Mouse (Mus musculus) ovary, adult 10 weeks (tissue): ENCODE results near the gene Retnlb. TPM values are rescaled to one million over a fixed set of nuclear protein-coding genes. Genes with fewer than 3 reads are reported as not detected.

Experiments
- polyA plus RNA-seq: library from polyadenylated mRNA; stranded (reverse); fragments of 350-450 nt; fragmentation: Illumina TruSeq; extraction: RNeasy Lipid Tissue Mini Kit (QIAGEN cat#74804); gene quantifications from one replicate; pipeline ENCODE4 v1.2.3, GENCODE M21; 2014

Retnlb gene
- polyA plus RNA-seq: not detected

GRCm38 (mm10) chr16:48816695-48817094 is at the start of gene Retnlb:
TSS of gene Retnlb (plus strand) at chr16:48816856.

GRCm38 (mm10) chr16:48771971-48772445 is 44.6 kb upstream of the Retnlb start, which contains the start of gene Trat1:
TSS of gene Trat1 (minus strand) at chr16:48772021.

GRCm38 (mm10) chr16:48842266-48842665 is 25.6 kb downstream of the Retnlb start, which contains the start of gene Retnla:
TSS of gene Retnla (plus strand) at chr16:48842551.

Other genes starting within 250 kb of the Retnlb start
- gene Trat1, start 44.8 kb upstream of the Retnlb start, polyA plus RNA-seq: 0.09 TPM
- 7.3 TPM for gene Retnla, start 25.7 kb downstream of the Retnlb start, polyA plus RNA-seq
- gene Retnlg, start 55.8 kb downstream of the Retnlb start, polyA plus RNA-seq: not detected
- gene Dzip3, start 177.3 kb downstream of the Retnlb start, polyA plus RNA-seq: 79.5 TPM
- gene Cip2a, start 177.3 kb downstream of the Retnlb start, polyA plus RNA-seq: 77.9 TPM
- gene Myh15, start 240.6 kb downstream of the Retnlb start, polyA plus RNA-seq: not detected